Mouse (Mus musculus) cortical plate, adult 2 months (tissue): Measurements from ENCODE around the gene Coq4.

Source experiments
- CTCF ChIP-seq: fragments of 200-500 bp; IDR thresholded peaks from 2 replicates; pipeline ENCODE4 v1.5.1; 2011; ENCODE audit warnings: mild to moderate bottlenecking, control low read depth, low read length; ENCODE audit not compliant: insufficient read depth; ENCODE audit errors: extremely low read depth
- POLR2A ChIP-seq: fragments of 200-500 bp; IDR thresholded peaks from 2 replicates; pipeline ENCODE4 v1.6.1; 2011; ENCODE audit warnings: mild to moderate bottlenecking, low read length, control low read depth; ENCODE audit not compliant: insufficient read depth; ENCODE audit errors: extremely low read depth

DNA sequence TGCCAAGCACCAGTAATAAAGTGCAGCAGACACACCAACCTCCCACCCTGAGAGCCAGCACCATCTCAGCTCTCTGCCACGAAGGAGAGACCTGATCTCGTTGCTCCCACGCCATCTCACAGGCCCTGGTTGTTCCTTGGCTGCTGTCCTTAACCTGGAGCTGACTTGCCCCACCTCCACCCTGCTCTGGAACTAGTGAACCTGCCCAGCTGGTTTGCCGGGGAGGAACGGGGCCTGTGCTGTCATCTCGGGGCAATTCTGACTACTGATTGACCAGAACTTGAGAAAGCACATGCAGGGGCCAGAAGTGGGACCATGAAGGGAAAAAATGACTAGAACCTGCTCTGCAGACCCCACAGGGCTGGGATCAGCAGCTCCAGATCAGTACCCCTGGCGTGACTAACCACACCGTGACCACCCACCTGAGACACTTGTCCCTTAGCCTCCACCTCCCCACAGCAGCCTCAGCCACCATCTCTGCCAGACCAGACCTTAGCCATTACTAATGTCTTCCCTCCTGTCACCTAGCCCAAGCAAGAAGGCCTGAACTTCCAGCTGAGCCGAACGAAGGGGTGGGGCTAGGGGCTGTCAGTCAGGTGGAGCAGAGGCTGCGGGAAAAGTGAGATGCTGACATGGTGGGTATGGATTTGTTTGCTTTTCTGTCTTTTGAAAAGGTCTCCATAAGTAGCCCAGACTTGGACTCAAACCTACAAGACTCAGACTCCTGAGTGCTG is 19.1 kb upstream of the Coq4 start:
- TF ChIP-seq CTCF (no peak), POLR2A (no peak)
